Mouse (Mus musculus) c-Kit-positive CD71-positive TER-119-negative erythroid progenitor cells, embryonic 14.5 days (primary cell): ENCODE data around the gene Gm20695.

Experiments
- DNase-seq: peaks from one replicate; pipeline ENCODE4 v3.0.0-alpha.2; 2013; ENCODE audit warnings: low read depth

The Gm20695 gene

DNA sequence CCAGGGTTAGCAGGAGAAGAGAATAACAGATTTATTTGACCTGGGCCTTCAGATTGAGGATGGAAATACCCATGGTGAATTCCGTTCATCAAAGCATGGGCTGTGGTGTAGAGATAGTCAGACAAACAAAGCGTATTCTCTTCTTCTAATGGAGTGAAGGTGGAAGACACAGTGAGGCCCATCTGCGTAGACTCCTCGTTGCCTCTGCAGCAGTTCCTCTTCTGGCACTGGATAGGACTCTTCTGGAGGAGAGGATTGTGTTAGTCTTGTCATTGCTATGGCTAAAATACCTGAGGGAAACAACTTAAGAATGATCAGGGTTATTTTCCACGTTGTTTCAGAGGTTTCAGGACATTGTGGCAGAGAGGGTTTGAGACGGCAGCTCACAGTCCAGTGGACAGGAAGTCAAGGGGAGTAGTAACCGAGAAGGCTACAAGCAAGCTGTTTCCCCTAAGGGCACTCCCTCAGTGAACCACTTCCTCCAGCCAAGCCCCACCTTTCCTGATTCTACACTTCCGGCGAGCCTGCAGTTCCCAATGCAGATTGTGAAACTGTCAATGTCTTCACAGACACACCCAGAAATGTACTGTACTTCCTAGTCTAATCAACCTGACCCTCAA is 10.8 kb downstream of the Gm20695 start:
- no peak for DNase-seq

DNA sequence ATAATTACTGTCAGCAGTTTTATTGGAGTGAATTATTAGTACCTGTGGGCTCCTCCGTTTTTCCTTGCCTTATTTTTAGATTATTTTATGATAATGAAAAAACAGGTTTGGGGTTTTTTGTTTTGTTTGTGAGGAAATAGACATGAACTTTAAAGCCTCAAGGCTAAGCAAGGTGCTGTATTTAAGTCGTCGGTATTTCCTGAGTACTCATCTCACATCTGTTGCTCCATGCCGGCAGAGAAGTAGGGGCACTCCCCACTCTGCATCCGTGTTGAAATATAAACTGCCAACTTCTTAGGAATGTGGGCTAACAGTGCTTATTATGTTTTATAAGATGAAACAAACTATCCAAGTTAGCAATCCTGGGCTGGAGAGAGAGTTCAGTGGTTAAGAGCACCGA is 11.6 kb downstream of the Gm20695 start:
- no peak for DNase-seq

DNA sequence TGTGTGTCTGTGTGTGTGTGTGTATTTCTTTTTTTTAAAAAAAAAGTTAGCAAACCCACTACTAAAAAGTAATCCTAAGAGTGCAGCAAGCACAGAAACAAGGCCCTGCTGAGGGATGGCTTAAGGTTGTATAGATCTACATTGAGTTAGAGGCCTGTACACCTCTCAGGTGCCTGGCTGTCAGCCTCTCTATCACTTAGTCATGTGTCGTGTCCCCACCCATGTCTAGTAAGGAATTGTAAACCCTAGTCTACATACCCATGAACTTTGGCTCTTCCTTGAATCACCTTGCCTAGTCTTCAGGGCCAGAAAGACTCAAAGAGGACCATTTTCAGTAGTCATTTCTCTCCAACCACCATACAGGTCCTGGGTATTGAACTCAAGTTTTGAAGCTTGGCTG is 12.1 kb downstream of the Gm20695 start:
- DNase-seq = no peak

DNA sequence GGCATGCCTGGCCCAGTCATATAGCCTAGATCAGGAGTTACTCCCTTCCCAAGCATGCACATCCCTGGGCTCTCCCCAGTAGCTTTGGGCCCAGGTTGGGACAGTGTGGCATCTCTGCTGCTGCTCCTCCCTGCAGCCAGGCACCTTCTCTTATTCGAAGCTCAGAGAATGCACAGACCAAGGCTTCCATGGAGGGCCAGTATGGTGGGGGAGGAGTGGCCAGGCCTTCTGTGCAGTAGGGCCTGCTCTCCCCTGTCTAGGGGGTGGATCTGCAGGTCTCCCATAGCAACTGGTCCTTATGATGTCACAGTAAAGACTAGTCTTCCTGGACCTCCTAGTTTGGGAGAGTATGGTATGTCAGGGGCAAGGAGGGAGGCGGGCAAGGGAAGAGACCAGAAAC is 23.0 kb downstream of the Gm20695 start:
- no peak for DNase-seq

DNA sequence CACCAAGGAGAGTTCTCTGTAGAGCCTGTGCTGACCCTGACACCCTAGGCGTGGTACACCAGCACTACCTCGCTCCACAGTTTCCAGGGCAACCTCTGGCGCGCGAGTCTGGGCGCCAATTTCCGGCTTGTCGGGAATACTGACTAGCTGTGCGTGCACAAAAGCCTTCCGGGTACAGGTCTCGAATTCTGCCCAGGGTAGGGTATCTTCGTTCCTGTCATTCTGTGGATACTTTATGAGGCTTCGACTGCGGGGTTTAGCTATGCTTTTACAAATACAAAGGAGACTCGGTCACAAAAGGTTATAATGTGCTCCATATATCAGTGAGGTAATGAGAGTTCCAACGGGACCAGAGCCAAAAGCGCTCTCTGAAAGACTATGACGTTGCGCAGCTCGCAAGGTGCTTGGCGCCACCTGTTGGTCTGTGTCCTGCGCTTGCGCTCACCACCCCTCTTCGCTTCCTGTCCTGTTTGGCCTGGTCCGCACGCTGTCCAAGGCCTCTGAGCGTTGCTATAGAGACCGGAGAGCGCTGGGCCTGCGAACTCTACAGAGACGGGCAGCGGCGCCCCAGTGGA is 24.2 kb downstream of the Gm20695 start, which contains the start of the genes 1700037C18Rik and Cluap1:
Gene 1700037C18Rik, minus strand, starts transcription at position 153 of the 575 bp plus-strand sequence.
Gene Cluap1, plus strand, starts transcription at position 265 of the 575 bp plus-strand sequence.
- DNase-seq = peak; percentile 87

DNA sequence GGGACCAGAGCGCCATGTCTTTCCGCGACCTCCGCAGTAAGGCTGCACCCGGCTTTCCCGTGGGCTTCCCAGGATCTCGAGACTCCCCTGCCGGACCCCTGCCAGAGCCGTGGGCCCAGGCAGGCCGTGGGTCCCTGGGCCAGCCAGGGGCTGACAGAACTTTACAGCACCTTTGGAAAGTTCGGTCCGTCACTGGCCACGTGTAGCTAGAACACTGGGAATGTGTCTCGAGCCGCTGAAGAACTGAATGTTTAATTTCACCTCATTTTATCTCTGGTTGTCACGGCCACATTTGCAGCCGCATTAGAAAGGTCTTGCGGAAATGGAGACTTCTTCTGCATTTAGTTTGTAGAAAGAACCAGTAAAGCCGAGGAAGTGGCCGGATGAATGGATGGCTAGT is 24.7 kb downstream of the Gm20695 start:
- DNase-seq = no peak

DNA sequence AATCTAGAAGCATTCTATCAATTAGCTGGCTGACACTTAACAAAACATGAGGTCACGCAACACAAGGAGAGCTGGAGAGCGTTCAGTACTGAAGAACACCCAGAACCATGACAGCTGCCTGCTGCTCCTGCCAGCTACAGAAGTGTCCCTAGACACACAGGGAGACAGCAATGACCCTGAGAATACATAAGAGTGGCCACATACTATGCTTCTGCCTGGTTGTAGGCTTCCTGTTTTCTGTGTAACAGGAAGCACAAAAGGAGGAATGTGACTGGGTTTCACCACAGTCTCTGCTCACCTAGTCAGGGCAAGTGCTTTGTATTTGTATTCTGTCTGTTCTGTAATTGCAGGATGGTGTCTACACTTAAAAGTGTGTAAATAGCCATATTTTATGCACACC is 36.3 kb downstream of the Gm20695 start:
- no peak for DNase-seq

DNA sequence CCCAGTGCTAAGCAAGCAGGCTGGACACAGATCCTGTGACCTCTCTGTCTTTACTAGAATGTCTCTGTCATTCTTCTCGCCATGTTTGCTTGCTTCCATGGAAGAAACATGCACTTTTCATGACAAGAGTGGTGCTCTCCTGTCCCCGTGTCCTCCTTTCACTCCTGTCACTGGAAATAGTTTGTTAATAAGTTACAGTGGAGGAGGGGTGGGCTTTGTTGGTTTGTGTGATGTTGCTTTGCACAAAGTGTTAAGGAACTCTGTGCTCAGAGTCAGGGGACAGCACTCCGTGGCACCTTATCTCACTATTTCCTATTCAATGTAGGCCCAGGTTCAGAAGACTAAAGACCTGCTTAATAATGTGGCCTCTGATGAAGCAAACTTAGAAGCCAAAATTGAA is 39.1 kb downstream of the Gm20695 start:
- DNase-seq = no peak

DNA sequence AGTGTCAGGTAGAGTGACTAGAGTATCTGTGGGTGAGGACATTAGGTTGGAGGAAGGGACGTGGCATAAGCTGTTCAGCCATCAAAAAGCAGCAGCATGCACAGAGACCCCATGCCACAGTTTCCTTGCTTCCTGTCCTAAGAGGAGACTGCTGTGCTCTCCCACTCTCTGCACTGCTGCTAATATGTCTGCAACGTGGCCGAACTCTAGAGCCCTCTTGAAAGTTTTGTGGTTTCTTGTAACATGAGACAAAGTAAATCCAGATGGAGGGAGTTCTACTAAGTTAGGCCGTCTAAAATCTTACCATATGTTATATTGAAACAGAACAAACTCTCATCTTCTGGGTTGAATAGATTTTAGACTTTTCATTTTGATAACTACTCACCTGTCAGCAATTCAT is 39.5 kb downstream of the Gm20695 start:
- no peak for DNase-seq

DNA sequence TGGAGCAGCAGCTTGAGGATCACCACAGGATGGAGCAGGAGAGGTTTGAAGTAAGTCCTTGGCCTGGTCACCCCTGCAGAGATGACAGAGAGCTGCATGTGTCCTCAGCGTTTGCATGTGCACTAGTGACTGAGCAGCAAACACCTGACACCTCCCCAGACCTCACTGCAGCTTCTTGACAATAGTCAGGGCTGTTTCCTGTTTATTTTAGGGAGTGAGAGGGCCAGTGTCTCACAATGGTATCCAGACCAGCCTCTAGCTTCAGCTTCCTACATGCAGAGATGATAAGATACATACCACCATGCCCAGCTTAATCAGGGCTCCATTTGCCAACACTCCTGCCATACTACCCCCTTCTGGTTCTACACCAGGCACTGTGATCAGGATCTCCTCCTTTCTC is 44.1 kb downstream of the Gm20695 start:
- no peak for DNase-seq

DNA sequence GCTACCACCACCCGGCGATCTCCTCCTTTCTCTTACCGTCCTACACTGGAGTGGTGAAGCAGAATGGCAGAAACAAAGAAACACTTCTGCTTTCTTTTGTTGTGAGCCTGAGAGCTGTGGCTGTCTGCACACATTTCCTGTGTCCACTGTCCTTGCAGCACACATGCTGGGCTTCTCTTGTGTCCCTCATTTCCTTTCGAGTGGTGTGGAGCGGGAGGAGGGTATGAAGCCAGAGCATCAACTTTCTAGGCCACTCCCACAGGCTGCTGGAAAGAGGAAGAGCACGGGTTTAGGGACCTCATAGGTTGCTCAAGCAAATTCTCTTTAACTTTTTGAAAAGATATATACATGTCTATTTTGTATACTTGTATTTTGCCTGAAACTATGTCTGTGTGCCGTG is 44.7 kb downstream of the Gm20695 start:
- DNase-seq = no peak

DNA sequence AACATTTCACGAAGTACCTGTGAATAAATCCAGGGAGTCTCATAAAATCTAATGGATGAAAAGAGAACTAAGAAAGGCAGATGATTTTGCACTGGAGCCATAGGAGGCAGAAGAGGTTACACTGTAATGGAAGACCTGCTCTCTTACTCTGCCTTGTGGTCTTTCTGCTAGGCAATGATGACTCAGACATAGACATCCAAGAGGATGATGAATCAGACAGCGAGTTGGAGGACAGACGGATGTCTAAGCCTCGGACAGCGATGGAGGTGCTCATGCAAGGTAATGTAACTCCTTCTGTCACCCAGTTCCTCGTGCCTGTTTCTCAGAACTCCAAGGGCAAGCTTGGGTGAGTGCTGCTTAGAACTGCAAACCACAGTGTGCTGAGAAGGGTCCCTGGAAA is 49.1 kb downstream of the Gm20695 start:
- DNase-seq = no peak

DNA sequence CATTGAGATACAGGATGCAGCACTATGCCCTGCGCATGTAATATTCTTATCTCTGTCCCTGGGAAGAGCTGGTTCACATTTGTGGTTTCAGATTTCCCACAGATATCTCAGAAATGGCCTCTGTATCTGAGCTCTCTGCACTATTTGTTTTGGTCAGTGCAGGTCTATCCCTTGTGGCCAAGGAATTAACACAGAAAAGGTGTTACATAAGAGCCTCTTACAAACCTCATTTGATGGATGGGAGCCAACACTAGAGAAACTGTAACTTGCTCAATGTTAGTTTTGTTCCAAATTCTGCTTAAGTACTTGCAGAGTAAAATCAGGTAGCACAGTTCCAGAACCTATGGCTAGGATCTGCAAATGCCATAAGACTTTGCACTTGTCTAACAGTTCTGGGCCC is 49.6 kb downstream of the Gm20695 start:
- DNase-seq = no peak

DNA sequence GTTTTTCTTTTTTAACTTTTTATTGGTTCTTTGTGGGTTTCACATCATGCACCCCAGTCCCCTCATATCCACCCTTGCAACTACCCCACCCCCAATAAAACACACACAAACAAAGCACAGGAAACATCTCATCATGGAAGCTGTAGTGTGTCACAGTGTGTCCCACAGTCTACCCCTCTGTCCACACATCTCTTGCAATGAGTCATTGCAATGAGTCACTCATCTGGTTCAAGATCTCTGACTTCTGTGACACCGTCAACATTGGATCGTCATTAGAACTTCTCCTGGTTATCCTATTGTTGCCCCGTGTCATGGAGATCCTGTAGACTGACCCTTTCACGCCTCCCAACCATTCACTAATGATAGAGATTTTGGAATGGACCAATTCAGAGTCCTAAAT is 50.3 kb downstream of the Gm20695 start:
- no peak for DNase-seq

DNA sequence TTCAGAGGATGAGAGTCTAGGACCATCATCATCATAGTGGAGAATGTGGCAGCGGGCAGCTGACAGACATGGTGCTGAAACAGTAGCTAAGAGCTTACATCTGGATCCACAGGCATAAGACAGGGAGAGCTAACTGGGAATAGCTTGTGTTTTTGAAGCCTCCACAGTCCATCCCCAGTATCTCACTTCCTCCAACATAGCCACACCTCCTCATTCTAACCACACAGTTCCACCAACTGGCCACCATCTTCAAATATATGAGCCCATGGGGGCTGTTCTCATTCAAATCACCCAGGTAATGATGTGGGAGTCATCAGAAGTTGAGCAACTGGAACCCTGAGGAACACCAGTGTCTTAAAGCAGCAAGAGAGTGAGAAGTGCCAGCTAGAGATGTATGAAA is 66.7 kb downstream of the Gm20695 start:
- no peak for DNase-seq

DNA sequence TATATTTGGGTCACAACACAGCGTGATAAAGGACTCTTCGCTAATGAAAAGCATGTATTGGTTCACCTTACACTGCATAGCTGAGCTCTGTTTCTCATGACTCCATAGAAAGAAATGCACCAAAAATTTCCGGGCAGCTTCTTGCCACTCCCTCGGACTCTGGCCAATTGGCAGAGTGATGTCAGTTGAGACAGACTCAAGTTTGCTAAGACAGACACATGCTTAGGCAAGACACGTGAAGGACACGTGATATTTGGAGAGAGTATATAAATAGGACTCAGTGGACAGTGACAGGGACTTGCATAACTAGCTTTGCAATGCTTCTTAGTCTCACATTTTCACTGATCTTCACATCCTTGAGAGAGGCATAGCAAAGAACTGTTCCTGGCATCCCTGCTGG is 71.9 kb downstream of the Gm20695 start:
- no peak for DNase-seq

DNA sequence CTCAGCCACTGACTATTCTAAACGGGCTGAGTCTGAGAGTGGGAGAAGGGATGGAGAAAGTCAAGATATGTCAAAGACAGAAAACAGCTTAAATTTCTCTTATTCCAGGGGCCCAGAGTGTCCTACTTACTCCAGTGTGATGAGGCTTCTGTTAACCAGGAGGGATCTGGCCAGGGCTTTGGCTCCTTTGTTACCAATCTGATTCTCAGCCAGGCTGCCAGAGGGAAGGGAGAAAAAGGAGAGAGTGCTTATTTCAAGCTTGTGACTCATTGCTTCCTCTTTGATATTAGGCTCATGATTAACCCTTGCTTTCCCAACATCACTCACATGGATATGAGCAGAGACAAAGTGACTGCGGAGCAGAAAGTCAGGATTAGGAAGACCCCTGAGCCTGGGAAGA is 74.8 kb downstream of the Gm20695 start:
- DNase-seq = no peak

DNA sequence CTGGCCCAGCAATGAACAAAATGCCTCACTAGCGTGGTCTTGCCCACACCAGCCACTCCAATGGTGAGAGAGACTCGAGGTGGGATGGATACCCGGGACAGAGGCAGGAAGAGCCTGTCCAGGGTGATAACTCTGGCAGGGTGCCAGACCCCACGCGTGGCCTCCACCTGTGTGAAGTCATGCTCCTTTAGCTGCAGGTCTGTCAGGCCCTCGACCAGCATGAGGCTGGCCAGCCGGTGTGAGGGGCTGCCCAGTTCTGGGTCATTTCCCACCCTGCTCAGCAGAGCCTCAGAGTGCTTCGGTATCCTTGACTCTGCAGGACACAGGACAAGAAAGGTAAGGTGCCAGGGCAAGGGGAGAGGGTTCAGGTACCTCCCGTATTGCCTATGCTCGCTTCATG is 80.5 kb downstream of the Gm20695 start:
- no peak for DNase-seq

DNA sequence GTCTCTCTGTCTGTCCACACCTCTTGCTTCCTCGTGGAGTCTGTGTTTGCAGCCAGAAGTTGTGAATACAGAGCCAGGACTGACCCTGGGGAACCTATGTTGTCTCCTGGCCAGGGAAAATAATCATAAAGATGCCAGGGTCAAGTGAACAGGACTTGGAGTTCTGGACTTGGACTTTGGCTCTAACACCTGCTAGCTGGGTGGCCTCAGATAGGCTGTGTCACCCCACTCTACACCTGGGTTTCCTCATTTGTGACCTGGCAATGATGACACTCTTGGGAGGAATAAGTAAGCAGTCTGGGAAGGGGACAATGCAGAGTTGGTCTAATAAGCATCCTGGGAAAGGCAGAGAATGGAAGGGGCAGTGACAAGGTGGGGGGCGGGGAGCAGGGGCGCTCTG is 81.1 kb downstream of the Gm20695 start:
- no peak for DNase-seq
